Mouse (Mus musculus) lung, embryonic 16.5 days (tissue): ENCODE results near the gene Il1rl2. TPM values are rescaled to one million over a fixed set of nuclear protein-coding genes. Genes with fewer than 3 reads are reported as not detected.

Experiments used
- ATAC-seq: fragments of 200-750 bp; cut with Nextera tagmentation; 2 replicates; pipeline ENCODE4 v1.8.0; 2017; ENCODE audit warnings: low read depth, mild to moderate bottlenecking, moderate library complexity
- H3K27ac ChIP-seq: fragments of 300-500 bp; sonication (generic); 2 replicates; pipeline ENCODE4 v1.5.1; 2014; ENCODE audit warnings: mild to moderate bottlenecking, control low read depth, low read length
- H3K27me3 ChIP-seq: fragments of 300-500 bp; sonication (generic); 2 replicates; pipeline ENCODE4 v1.6.1; 2014; ENCODE audit warnings: low read depth, low read length, mixed read lengths; ENCODE audit not compliant: control insufficient read depth, insufficient read depth
- H3K36me3 ChIP-seq: fragments of 300-500 bp; sonication (generic); 2 replicates; pipeline ENCODE4 v1.6.1; 2014; ENCODE audit warnings: low read length; ENCODE audit not compliant: control insufficient read depth, insufficient read depth
- H3K4me1 ChIP-seq: fragments of 300-500 bp; sonication (generic); replicated peaks from 2 replicates; pipeline ENCODE4 v1.6.1; 2014; ENCODE audit warnings: low read length, mixed read lengths; ENCODE audit not compliant: control insufficient read depth, insufficient read depth
- H3K4me2 ChIP-seq: fragments of 300-500 bp; sonication (generic); 2 replicates; pipeline ENCODE4 v1.6.1; 2014; ENCODE audit warnings: low read depth, low read length, control low read depth
- H3K4me3 ChIP-seq: fragments of 300-500 bp; sonication (generic); 2 replicates; pipeline ENCODE4 v1.5.1; 2014; ENCODE audit warnings: mild to moderate bottlenecking, low read length, control low read depth
- H3K9ac ChIP-seq: fragments of 300-500 bp; sonication (generic); 2 replicates; pipeline ENCODE4 v1.6.1; 2014; ENCODE audit warnings: low read length, control low read depth
- H3K9me3 ChIP-seq: fragments of 300-500 bp; sonication (generic); 2 replicates; pipeline ENCODE4 v1.6.1; 2016; ENCODE audit warnings: low read length; ENCODE audit not compliant: control insufficient read depth
- WGBS: fragments of 180-500 bp; shearing (Covaris S2); extraction: QIAGEN DNeasy Blood & Tissue Kit; methylation state at CpG from one replicate; pipeline ENCODE4 v1.1.7; 2014; 5-methylcytosine and 5-hydroxymethylcytosine counted together
- polyA plus RNA-seq: library from polyadenylated mRNA; unstranded; fragments of >200 nt; fragmentation: Nextera tagmentation; extraction: Ambion mirVana; gene quantifications from 2 replicates; pipeline ENCODE4 v1.2.1, GENCODE M21; 2015

Il1rl2 gene
- polyA plus RNA-seq, 1 experiment from 2014 or later, result 13.2 TPM

DNA sequence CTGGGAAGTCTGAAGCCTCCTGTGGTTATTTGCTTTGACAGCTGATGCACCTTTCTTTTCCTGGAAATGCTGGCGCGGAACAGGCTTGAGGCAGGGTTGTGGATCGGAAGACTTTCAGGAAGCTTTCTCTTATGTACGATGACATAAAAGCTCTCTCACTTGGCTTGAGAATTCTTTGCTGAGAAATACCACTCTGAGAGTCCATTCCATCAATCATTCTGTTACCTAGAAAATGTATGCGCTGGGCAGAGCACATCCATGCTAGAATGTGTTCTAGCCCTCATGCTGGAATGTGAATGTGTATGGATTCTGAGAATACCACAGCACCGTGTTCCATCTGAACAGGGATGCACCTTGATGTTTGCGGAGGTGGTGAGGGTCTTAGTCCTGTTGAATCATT lies 89.9 kb downstream of the Il1rl2 start:
- H3K36me3 ChIP-seq, result no peaks in the 10 kb centered on the region
- H3K4me3 ChIP-seq, result no peak overlapping the region
- no peaks in the 10 kb centered on the region for H3K9me3 ChIP-seq
- no peak overlapping the region for H3K27ac ChIP-seq
- 72% methylated on average over 7 of the region's 7 CpGs for WGBS
- no peak overlapping the region for H3K4me2 ChIP-seq
- no peak overlapping the region for H3K9ac ChIP-seq
- no peak for ATAC-seq
- H3K4me1 ChIP-seq, result peaks cover 5% of the 10 kb centered on the region; the same call in 1 of the 2 replicates
- no peaks in the 10 kb centered on the region for H3K27me3 ChIP-seq

DNA sequence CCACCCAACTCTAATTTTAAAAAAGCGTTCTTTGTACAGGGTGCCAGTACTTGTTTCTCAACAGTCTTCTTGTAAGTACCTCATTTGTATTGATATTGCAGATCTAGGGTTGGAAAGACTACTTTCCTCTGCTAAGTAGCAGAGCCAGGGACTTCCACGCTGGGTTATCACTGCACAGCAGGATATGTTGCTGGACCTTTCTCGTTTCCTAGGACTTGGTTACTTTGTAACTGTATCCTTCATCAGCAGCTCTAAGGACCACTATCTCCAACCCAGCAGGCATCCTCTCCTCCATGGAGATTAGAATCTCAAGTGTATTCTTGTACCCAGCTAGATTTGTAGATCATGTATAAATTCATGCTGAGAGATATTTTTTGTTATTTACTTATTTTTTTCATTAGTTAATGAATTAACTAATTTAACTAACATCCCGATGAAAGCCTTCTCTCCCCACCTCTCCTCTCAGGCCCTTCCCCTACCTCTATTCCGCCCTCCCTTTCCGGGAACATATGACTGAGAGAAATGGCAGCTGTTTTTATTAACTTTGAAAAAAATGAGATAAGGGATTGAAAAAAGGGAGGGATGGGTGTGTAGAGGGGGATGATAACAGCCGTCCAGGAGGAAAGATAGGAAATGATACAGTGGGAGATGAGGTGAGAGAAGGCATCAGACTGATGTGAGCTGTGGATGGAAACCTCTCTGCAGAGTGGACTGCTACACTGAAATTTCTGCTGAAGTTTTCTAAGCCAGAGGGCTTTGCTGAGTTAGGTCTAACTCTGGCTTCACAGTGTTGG lies 90.7 kb downstream of the Il1rl2 start:
- Histone ChIP-seq H3K27ac (no peak overlapping the region), H3K9ac (no peak overlapping the region), H3K4me2 (no peak overlapping the region), H3K27me3 (no peaks in the 10 kb centered on the region), H3K4me1 (peaks cover 5% of the 10 kb centered on the region; the same call in 1 of the 2 replicates), H3K36me3 (no peaks in the 10 kb centered on the region), H3K4me3 (no peak overlapping the region), H3K9me3 (no peaks in the 10 kb centered on the region)
- 42% methylated on average over 7 of the region's 7 CpGs for WGBS
- no peak for ATAC-seq

DNA sequence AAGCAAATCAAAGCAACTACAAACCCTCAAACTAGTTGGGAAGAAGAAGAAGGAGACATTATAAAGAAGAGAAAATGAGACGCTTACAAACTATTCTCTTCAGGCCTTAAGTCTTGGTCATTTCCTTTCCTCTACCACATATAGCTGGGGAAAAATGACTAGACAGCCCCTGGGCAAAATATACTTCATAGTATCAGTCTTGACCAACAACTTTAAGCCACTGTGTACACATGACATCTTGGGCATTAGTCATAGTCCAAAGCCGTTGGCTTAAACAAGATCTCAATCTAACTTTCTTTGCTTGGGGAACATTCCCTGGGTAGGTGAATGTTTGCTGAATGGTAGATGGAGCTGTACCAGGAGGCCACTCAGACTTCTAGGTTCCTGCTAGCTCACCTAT lies 92.6 kb downstream of the Il1rl2 start:
- H3K4me3 ChIP-seq, result no peak overlapping the region
- no peak overlapping the region for H3K9ac ChIP-seq
- no peaks in the 10 kb centered on the region for H3K36me3 ChIP-seq
- no peak overlapping the region for H3K27ac ChIP-seq
- 75% methylated on average over 2 of the region's 2 CpGs for WGBS
- ATAC-seq, result no peak
- peaks cover 5% of the 10 kb centered on the region; the same call in 1 of the 2 replicates for H3K4me1 ChIP-seq
- H3K4me2 ChIP-seq, result no peak overlapping the region
- no peaks in the 10 kb centered on the region for H3K27me3 ChIP-seq
- H3K9me3 ChIP-seq, result no peaks in the 10 kb centered on the region

Other genes with a start within 250 kb of the Il1rl2 start
- gene Il1r1, start 99.5 kb upstream of the Il1rl2 start, polyA plus RNA-seq, result 11.2 and 11.7 TPM in 2 replicates
- gene Il1rl1, start 105.0 kb downstream of the Il1rl2 start, polyA plus RNA-seq, result 0.36 and 0.75 TPM in 2 replicates
- gene Il18r1, start 140.9 kb downstream of the Il1rl2 start, polyA plus RNA-seq, result 7.6 and 9.5 TPM in 2 replicates
- gene Il18rap, start 190.8 kb downstream of the Il1rl2 start, polyA plus RNA-seq, result 0.23 and 0.28 TPM in 2 replicates